Mouse (Mus musculus): Measurements from ENCODE around the gene Fxyd6. TPM values are rescaled to one million over a fixed set of nuclear protein-coding genes. Genes with fewer than 3 reads are reported as not detected.

The Fxyd6 gene
- total and polyA plus RNA-seq, 2 experiments from 2014 or later = 499 to 836 TPM

- Histone ChIP-seq H3K27ac (ENCODE audit: low read depth, low read length) (no peak overlapping the region), H3K9me3 (ENCODE audit: low read length) (no peaks in the 10 kb centered on the region), H3K27me3 (ENCODE audit: insufficient read depth, low read length) (no peaks in the 10 kb centered on the region), H3K9ac (no peak overlapping the region), H3K36me3 (ENCODE audit: insufficient read depth) (peaks cover 14% of the 10 kb centered on the region; the same call in 1 of the 2 replicates), H3K4me2 (ENCODE audit: low read depth) (no peak overlapping the region), H3K4me3 (ENCODE audit: low read depth, low read length) (no peak overlapping the region), H3K4me1 (ENCODE audit: insufficient read depth) (peaks cover 15% of the 10 kb centered on the region; the same call in 1 of the 2 replicates)
- no peak for TF ChIP-seq CTCF (IDR thresholded peaks at IDR 0.05; ENCODE audit: low read depth)
- DNase-seq = no peak
- 85% methylated on average over 5 of the region's 5 CpGs for WGBS
- no peak for ATAC-seq
These were observed 74.3 kb downstream of the Fxyd6 start for GRCm38 (mm10) chr9:45444251-45444798.

Other genes starting within 250 kb of the Fxyd6 start
- gene Scn4b, start 231.8 kb upstream of the Fxyd6 start, total RNA-seq (2014; rRNA removed) = 0.43 and 0.69 TPM in 2 replicates
- gene Scn4b, start 231.8 kb upstream of the Fxyd6 start, polyA plus RNA-seq (2015; fragmentation: Nextera tagmentation; extraction: Ambion mirVana) = 0.36 and 0.59 TPM in 2 replicates
- 0.38 TPM in 1 of 2 replicates, not detected in the other for gene BC049352, start 188.2 kb upstream of the Fxyd6 start, total RNA-seq (2014; rRNA removed)
- gene BC049352, start 188.2 kb upstream of the Fxyd6 start, polyA plus RNA-seq (2015; fragmentation: Nextera tagmentation; extraction: Ambion mirVana) = 0.28 and 0.47 TPM in 2 replicates
- not detected in 2 replicates for gene Tmprss4, start 166.1 kb upstream of the Fxyd6 start, total RNA-seq (2014; rRNA removed)
- gene Tmprss4, start 166.1 kb upstream of the Fxyd6 start, polyA plus RNA-seq (2015; fragmentation: Nextera tagmentation; extraction: Ambion mirVana) = not detected in 2 replicates
- 1.4 and 1.6 TPM in 2 replicates for gene Il10ra, start 101.0 kb upstream of the Fxyd6 start, total RNA-seq (2014; rRNA removed)
- 0.46 and 0.48 TPM in 2 replicates for gene Il10ra, start 101.0 kb upstream of the Fxyd6 start, polyA plus RNA-seq (2015; fragmentation: Nextera tagmentation; extraction: Ambion mirVana)
- not detected in 2 replicates for gene Tmprss13, start 51.1 kb upstream of the Fxyd6 start, total RNA-seq (2014; rRNA removed)
- gene Tmprss13, start 51.1 kb upstream of the Fxyd6 start, polyA plus RNA-seq (2015; fragmentation: Nextera tagmentation; extraction: Ambion mirVana) = 0.05 TPM in 1 of 2 replicates, not detected in the other
- 22.6 and 22.7 TPM in 2 replicates for gene Fxyd2, start 29.5 kb downstream of the Fxyd6 start, total RNA-seq (2014; rRNA removed)
- 15.9 and 16.6 TPM in 2 replicates for gene Fxyd2, start 29.5 kb downstream of the Fxyd6 start, polyA plus RNA-seq (2015; fragmentation: Nextera tagmentation; extraction: Ambion mirVana)
- 28.9 and 42.6 TPM in 2 replicates for gene Dscaml1, start 56.4 kb downstream of the Fxyd6 start, total RNA-seq (2014; rRNA removed)
- gene Dscaml1, start 56.4 kb downstream of the Fxyd6 start, polyA plus RNA-seq (2015; fragmentation: Nextera tagmentation; extraction: Ambion mirVana) = 13.4 and 19.6 TPM in 2 replicates

Measured in forebrain, postnatal 0 days (tissue).